Mouse (Mus musculus): ENCODE data around the gene Rab39. TPM values are rescaled to one million over a fixed set of nuclear protein-coding genes. Genes with fewer than 3 reads are reported as not detected.

Gene Rab39
- polyA plus RNA-seq, 1 experiment from 2014 or later: 0.25 TPM

DNA sequence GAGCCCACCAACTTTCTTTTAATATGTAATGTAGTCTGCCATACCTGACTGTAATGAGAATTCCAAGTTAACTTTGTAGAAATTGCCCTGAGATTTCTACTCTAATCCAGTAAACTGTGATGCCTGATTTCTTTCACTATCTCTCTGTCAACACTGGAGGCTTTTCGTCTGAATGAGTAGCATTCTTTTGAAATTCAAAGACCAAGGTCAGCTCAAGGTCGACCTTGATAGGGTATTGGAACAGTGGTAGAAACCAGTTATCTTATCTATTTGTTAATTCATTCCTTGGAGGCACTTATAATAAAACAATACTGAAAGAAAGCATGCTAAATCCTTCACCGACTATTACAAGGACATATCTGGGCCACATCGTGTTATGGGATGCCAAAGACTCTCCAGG is 29.1 kb downstream of the Rab39 start:
- 53% methylated on average over 4 of the region's 4 CpGs for WGBS
- no peak for TF ChIP-seq CTCF (IDR thresholded peaks at IDR 0.05; ENCODE audit: low read depth)
- H3K4me1 ChIP-seq (replicated peaks; ENCODE audit: control insufficient read depth, insufficient read depth, low read length): no peaks in the 10 kb centered on the region
- H3K9ac ChIP-seq (ENCODE audit: low read depth, low read length): no peak overlapping the region
- H3K9me3 ChIP-seq (ENCODE audit: control insufficient read depth): no peaks in the 10 kb centered on the region
- H3K27ac ChIP-seq (ENCODE audit: low read depth, low read length): no peak overlapping the region
- no peaks in the 10 kb centered on the region for H3K36me3 ChIP-seq (ENCODE audit: control insufficient read depth, insufficient read depth)
- H3K4me2 ChIP-seq (replicated peaks; ENCODE audit: low read depth): no peak overlapping the region
- H3K27me3 ChIP-seq (replicated peaks; ENCODE audit: control insufficient read depth, insufficient read depth, low read length): no peaks in the 10 kb centered on the region
- no peak overlapping the region for H3K4me3 ChIP-seq (ENCODE audit: low read depth, low read length)
- ATAC-seq: no peak

DNA sequence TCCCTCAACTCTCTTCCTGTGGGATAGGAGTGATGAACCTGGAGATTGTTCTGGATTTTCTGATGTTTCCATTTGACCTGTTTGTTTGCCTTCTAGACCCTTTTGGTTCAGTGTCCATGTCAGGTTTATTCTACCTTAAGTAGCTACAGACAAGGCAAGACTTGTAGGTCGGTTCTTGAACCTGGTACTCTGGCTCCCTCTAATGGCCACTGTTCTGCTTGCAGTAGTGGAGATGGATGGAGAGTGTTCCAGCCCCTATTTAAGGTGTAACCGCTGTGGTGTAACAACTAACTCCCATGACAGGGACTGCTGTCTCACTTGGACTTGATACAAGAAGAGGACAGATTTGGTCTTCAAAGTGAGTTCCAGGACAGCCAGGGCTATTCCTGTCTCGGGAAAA is 32.5 kb downstream of the Rab39 start:
- no peak for ATAC-seq
- no peaks in the 10 kb centered on the region for H3K27me3 ChIP-seq (replicated peaks; ENCODE audit: control insufficient read depth, insufficient read depth, low read length)
- H3K9ac ChIP-seq (ENCODE audit: low read depth, low read length): no peak overlapping the region
- H3K36me3 ChIP-seq (ENCODE audit: control insufficient read depth, insufficient read depth): no peaks in the 10 kb centered on the region
- no peak overlapping the region for H3K27ac ChIP-seq (ENCODE audit: low read depth, low read length)
- H3K4me2 ChIP-seq (replicated peaks; ENCODE audit: low read depth): no peak overlapping the region
- H3K4me3 ChIP-seq (ENCODE audit: low read depth, low read length): no peak overlapping the region
- 26% methylated on average over 3 of the region's 3 CpGs for WGBS
- TF ChIP-seq CTCF (IDR thresholded peaks at IDR 0.05; ENCODE audit: low read depth): peak; percentile 89
- H3K4me1 ChIP-seq (replicated peaks; ENCODE audit: control insufficient read depth, insufficient read depth, low read length): no peaks in the 10 kb centered on the region
- no peaks in the 10 kb centered on the region for H3K9me3 ChIP-seq (ENCODE audit: control insufficient read depth)

DNA sequence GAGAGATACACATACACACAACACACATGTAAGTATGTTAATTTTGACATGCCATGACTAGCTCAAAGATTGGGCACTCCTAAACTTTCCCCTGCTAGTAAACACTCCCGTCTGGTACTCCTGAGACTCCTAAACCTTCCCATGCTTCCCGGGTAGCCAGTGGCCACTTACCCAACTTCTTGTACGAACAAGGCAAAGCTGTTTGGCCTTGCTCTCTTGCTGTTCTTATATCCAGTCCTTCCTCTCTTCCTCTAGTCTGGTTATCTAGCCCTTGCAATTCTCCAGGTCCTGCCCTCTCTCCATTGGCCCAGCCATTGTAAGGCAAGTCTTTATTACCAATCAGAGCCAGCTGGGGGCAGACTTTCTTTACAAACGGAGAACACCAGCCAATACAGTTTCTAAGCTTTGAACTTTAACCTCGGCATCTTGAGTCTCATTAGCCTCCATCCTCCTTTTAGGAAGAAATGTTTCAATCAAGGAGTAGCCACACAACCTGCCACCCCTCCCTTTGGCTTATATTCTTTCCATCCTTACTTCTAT is 36.3 kb downstream of the Rab39 start, which contains the start of gene Cul5:
TSS of gene Cul5 (minus strand) at position 335 of the 540 bp plus-strand sequence.
- peak; percentile 38 for TF ChIP-seq CTCF (IDR thresholded peaks at IDR 0.05; ENCODE audit: low read depth)
- no peak within 1 kb of the TSS for H3K4me2 ChIP-seq (replicated peaks; ENCODE audit: low read depth)
- H3K4me1 ChIP-seq (replicated peaks; ENCODE audit: control insufficient read depth, insufficient read depth, low read length): peaks cover 4% of the 10 kb centered on the region; the same call in 1 of the 2 replicates
- WGBS: 59% methylated on average over 5 of the region's 5 CpGs
- H3K4me3 ChIP-seq (ENCODE audit: low read depth, low read length): no peak within 1 kb of the TSS
- no peaks in the 10 kb centered on the region for H3K36me3 ChIP-seq (ENCODE audit: control insufficient read depth, insufficient read depth)
- no peak within 1 kb of the TSS for H3K27ac ChIP-seq (ENCODE audit: low read depth, low read length)
- H3K27me3 ChIP-seq (replicated peaks; ENCODE audit: control insufficient read depth, insufficient read depth, low read length): no peaks in the 10 kb centered on the region
- H3K9ac ChIP-seq (ENCODE audit: low read depth, low read length): no peak within 1 kb of the TSS
- H3K9me3 ChIP-seq (ENCODE audit: control insufficient read depth): no peaks in the 10 kb centered on the region
- no peak for ATAC-seq

DNA sequence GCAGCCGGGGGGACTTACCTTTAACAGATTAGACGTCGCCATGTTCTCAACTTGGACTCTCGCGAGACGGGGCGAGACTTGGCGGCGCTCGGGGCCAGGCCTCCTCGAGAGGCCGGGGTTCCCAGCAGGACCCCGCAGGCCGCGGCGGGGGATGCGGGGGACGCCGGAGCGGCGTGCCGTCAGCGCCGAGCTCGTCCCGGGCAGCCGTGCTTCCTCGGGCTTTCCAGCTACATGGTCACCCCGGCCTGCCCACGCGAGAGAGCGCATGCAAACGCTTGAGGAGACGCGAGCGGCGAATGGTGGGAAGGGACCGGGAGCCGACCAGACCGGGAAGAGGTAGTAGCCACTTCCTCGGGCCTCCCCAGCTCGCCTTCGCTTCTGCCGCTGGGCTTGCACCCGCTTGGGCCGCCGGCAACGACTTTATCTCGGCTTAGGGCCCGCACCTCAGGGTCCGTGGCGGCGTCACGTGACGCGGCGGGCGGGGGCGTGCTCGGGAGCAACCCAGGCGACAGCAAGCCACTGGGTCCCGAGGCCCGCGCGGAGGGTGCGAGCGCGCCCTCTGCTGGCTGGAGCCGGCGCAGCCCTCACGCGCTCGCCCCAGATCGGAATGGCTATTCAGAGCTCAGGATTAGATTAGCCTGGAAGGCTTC is 38.9 kb downstream of the Rab39 start:
- peak; percentile 99 for TF ChIP-seq CTCF (IDR thresholded peaks at IDR 0.05; ENCODE audit: low read depth)
- Histone ChIP-seq H3K4me3 (ENCODE audit: low read depth, low read length) (peak overlapping the region; percentile 94), H3K9ac (ENCODE audit: low read depth, low read length) (peak overlapping the region; percentile 99), H3K4me1 (replicated peaks; ENCODE audit: control insufficient read depth, insufficient read depth, low read length) (peaks cover 4% of the 10 kb centered on the region; the same call in 1 of the 2 replicates), H3K36me3 (ENCODE audit: control insufficient read depth, insufficient read depth) (no peaks in the 10 kb centered on the region), H3K27ac (ENCODE audit: low read depth, low read length) (peak overlapping the region; percentile 97), H3K27me3 (replicated peaks; ENCODE audit: control insufficient read depth, insufficient read depth, low read length) (no peaks in the 10 kb centered on the region), H3K9me3 (ENCODE audit: control insufficient read depth) (no peaks in the 10 kb centered on the region), H3K4me2 (replicated peaks; ENCODE audit: low read depth) (peak overlapping the region; percentile 85)
- ATAC-seq: peak; percentile 97
- under 1% methylated on average over 72 of the region's 74 CpGs for WGBS

DNA sequence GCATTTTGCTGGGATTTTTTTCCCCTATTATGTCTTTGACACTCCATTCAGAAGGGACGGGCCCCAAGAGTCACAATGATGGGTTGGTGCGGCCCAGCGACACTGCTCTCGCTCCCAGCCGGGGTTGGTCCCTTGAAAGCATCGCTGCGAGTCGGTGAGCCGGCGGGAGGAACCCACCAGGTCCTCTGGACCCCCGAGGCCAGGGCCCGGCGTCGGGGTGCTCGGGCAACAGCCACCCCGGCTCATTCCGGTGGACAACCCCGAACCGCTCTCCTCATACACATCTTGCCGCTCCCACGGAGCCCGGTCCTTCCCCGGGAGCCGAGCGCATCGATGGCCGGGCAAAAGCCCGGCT is 39.4 kb downstream of the Rab39 start:
- Histone ChIP-seq H3K9ac (ENCODE audit: low read depth, low read length) (peak overlapping the region; percentile 99), H3K4me3 (ENCODE audit: low read depth, low read length) (peak overlapping the region; percentile 94), H3K27ac (ENCODE audit: low read depth, low read length) (peak overlapping the region; percentile 97), H3K4me1 (replicated peaks; ENCODE audit: control insufficient read depth, insufficient read depth, low read length) (peaks cover 4% of the 10 kb centered on the region; the same call in 1 of the 2 replicates), H3K4me2 (replicated peaks; ENCODE audit: low read depth) (peak overlapping the region; percentile 85), H3K27me3 (replicated peaks; ENCODE audit: control insufficient read depth, insufficient read depth, low read length) (no peaks in the 10 kb centered on the region), H3K9me3 (ENCODE audit: control insufficient read depth) (no peaks in the 10 kb centered on the region), H3K36me3 (ENCODE audit: control insufficient read depth, insufficient read depth) (no peaks in the 10 kb centered on the region)
- ATAC-seq: no peak; the same call in 1 of the 2 replicates
- no peak for TF ChIP-seq CTCF (IDR thresholded peaks at IDR 0.05; ENCODE audit: low read depth)
- WGBS: under 1% methylated on average over 28 of the region's 28 CpGs

DNA sequence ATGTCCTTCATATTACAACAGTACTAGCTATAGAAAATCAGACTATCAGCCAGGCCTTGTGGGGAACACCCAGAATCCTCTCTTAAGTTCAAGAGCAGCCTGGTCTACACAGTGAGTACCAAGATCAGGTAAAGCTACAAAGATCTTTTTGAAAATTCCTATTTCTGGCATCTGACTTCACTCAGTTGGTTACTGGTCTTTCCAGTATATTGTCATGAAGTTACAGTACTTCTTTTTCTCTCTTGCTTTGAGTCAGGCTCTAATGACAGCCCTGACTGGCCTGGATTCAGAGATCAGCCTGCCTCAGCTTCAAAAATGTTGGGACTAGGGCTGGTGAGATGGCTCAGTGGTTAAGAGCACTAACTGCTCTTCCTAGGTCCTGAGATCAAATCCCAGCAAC is 40.6 kb downstream of the Rab39 start:
- peaks cover 4% of the 10 kb centered on the region; the same call in 1 of the 2 replicates for H3K4me1 ChIP-seq (replicated peaks; ENCODE audit: control insufficient read depth, insufficient read depth, low read length)
- H3K36me3 ChIP-seq (ENCODE audit: control insufficient read depth, insufficient read depth): no peaks in the 10 kb centered on the region
- H3K27me3 ChIP-seq (replicated peaks; ENCODE audit: control insufficient read depth, insufficient read depth, low read length): no peaks in the 10 kb centered on the region
- H3K27ac ChIP-seq (ENCODE audit: low read depth, low read length): no peak overlapping the region
- no peak for TF ChIP-seq CTCF (IDR thresholded peaks at IDR 0.05; ENCODE audit: low read depth)
- H3K4me3 ChIP-seq (ENCODE audit: low read depth, low read length): no peak overlapping the region
- H3K4me2 ChIP-seq (replicated peaks; ENCODE audit: low read depth): peak overlapping the region; percentile 85; the same call in 1 of the 2 replicates
- no peaks in the 10 kb centered on the region for H3K9me3 ChIP-seq (ENCODE audit: control insufficient read depth)
- no peak for ATAC-seq
- H3K9ac ChIP-seq (ENCODE audit: low read depth, low read length): no peak overlapping the region

Data from intestine, postnatal 0 days (tissue).